Mouse (Mus musculus) lung, embryonic 15.5 days (tissue): ENCODE results near the gene Ntf5. TPM values are rescaled to one million over a fixed set of nuclear protein-coding genes. Genes with fewer than 3 reads are reported as not detected.
"Not testable (repeated sequence)": the region's sequence is repeated elsewhere in the genome, so short reads cannot be mapped to it uniquely, and the experiment has no call there.

Experiments used
- ATAC-seq: fragments of 200-750 bp; cut with Nextera tagmentation; 2 replicates; pipeline ENCODE4 v1.8.0; 2017; ENCODE audit warnings: moderate number of reproducible peaks, borderline replicate concordance; ENCODE audit not compliant: low FRiP score, low TSS enrichment; ENCODE audit errors: extremely low read depth
- H3K27ac ChIP-seq: fragments of 300-500 bp; sonication (generic); 2 replicates; pipeline ENCODE4 v1.5.1; 2015; ENCODE audit warnings: moderate library complexity, mild to moderate bottlenecking, inconsistent platforms
- H3K27me3 ChIP-seq: fragments of 300-500 bp; sonication (generic); 2 replicates; pipeline ENCODE4 v1.6.1; 2015; ENCODE audit warnings: inconsistent platforms
- H3K36me3 ChIP-seq: fragments of 300-500 bp; sonication (generic); 2 replicates; pipeline ENCODE4 v1.6.1; 2015; ENCODE audit warnings: inconsistent platforms
- H3K4me1 ChIP-seq: fragments of 300-500 bp; sonication (generic); 2 replicates; pipeline ENCODE4 v1.6.1; 2015; ENCODE audit warnings: inconsistent platforms
- H3K4me2 ChIP-seq: fragments of 300-500 bp; sonication (generic); 2 replicates; pipeline ENCODE4 v1.6.1; 2015; ENCODE audit warnings: inconsistent platforms, mild to moderate bottlenecking, moderate library complexity
- H3K4me3 ChIP-seq: fragments of 300-500 bp; sonication (generic); 2 replicates; pipeline ENCODE4 v1.5.1; 2015; ENCODE audit warnings: mild to moderate bottlenecking, inconsistent platforms
- H3K9ac ChIP-seq: fragments of 300-500 bp; sonication (generic); 2 replicates; pipeline ENCODE4 v1.6.1; 2015; ENCODE audit warnings: inconsistent platforms
- H3K9me3 ChIP-seq: fragments of 300-500 bp; sonication (generic); 2 replicates; pipeline ENCODE4 v1.6.1; 2016; ENCODE audit warnings: inconsistent platforms
- WGBS: fragments of 180-500 bp; shearing (Covaris S2); methylation state at CpG from one replicate; pipeline ENCODE4 v1.1.7; 2015; 5-methylcytosine and 5-hydroxymethylcytosine counted together
- polyA plus RNA-seq: library from polyadenylated mRNA; unstranded; fragments of >200 nt; fragmentation: Nextera tagmentation; extraction: Ambion mirVana; gene quantifications from 2 replicates; pipeline ENCODE4 v1.2.1, GENCODE M21; 2015

The Ntf5 gene
- polyA plus RNA-seq, 1 experiment from 2014 or later, result 3.5 TPM

GRCm38 (mm10) chr7:45459564-45460140 is 46.2 kb downstream of the Ntf5 start, which contains the start of gene Ftl1:
TSS of gene Ftl1 (minus strand) at chr7:45459884.
- peak within 1 kb of the TSS; percentile 89 for H3K27ac ChIP-seq
- peak; percentile 95 for ATAC-seq
- peak within 1 kb of the TSS; percentile 85 for H3K9ac ChIP-seq
- peak within 1 kb of the TSS; percentile 72 for H3K4me2 ChIP-seq
- not testable (repeated sequence) for H3K27me3 ChIP-seq, H3K9me3 ChIP-seq
- H3K36me3 ChIP-seq, result peaks cover 53% of the 10 kb centered on the region
- H3K4me1 ChIP-seq, result peaks cover 36% of the 10 kb centered on the region
- H3K4me3 ChIP-seq, result peak within 1 kb of the TSS; percentile 76
- under 1% methylated on average over 33 of the region's 37 CpGs for WGBS

GRCm38 (mm10) chr7:45460377-45460776 is 46.9 kb downstream of the Ntf5 start:
- Histone ChIP-seq H3K9me3 (no peaks in the 10 kb centered on the region), H3K36me3 (peaks cover 52% of the 10 kb centered on the region), H3K27ac (peak overlapping the region; percentile 89), H3K4me1 (peaks cover 39% of the 10 kb centered on the region), H3K4me2 (peak overlapping the region; percentile 59), H3K27me3 (no peaks in the 10 kb centered on the region), H3K4me3 (peak overlapping the region; percentile 76), H3K9ac (peak overlapping the region; percentile 26; the same call in 1 of the 2 replicates)
- 0 out of 2 replicates have a peak, but pooled peaks have one; percentile 0 for ATAC-seq
- WGBS, result 51% methylated on average over 7 of the region's 7 CpGs

GRCm38 (mm10) chr7:45460860-45461314 is 47.4 kb downstream of the Ntf5 start:
- H3K4me1 ChIP-seq, result peaks cover 44% of the 10 kb centered on the region
- H3K27me3 ChIP-seq, result no peaks in the 10 kb centered on the region
- no peaks in the 10 kb centered on the region for H3K9me3 ChIP-seq
- H3K4me2 ChIP-seq, result peak overlapping the region; percentile 59
- peak overlapping the region; percentile 89 for H3K27ac ChIP-seq
- WGBS, result 8% methylated on average over 13 of the region's 13 CpGs
- H3K4me3 ChIP-seq, result 0 out of 2 replicates have a peak overlapping the region, but pooled peaks have one; percentile 1
- peak; percentile 8; the same call in 1 of the 2 replicates for ATAC-seq
- H3K9ac ChIP-seq, result no peak overlapping the region
- H3K36me3 ChIP-seq, result peaks cover 50% of the 10 kb centered on the region

GRCm38 (mm10) chr7:45461326-45461725 is 47.8 kb downstream of the Ntf5 start:
- WGBS, result 54% methylated on average over 5 of the region's 5 CpGs
- Histone ChIP-seq H3K27me3 (no peaks in the 10 kb centered on the region), H3K9me3 (no peaks in the 10 kb centered on the region), H3K27ac (peak overlapping the region; percentile 89), H3K4me1 (peaks cover 47% of the 10 kb centered on the region), H3K9ac (no peak overlapping the region), H3K36me3 (peaks cover 46% of the 10 kb centered on the region), H3K4me3 (no peak overlapping the region), H3K4me2 (peak overlapping the region; percentile 59; the same call in 1 of the 2 replicates)
- ATAC-seq, result no peak

GRCm38 (mm10) chr7:45461781-45462180 is 48.3 kb downstream of the Ntf5 start:
- Histone ChIP-seq H3K9me3 (no peaks in the 10 kb centered on the region), H3K4me2 (no peak overlapping the region), H3K4me1 (peaks cover 47% of the 10 kb centered on the region), H3K9ac (no peak overlapping the region), H3K27ac (peak overlapping the region; percentile 89), H3K27me3 (no peaks in the 10 kb centered on the region), H3K36me3 (peaks cover 46% of the 10 kb centered on the region), H3K4me3 (no peak overlapping the region)
- WGBS, result 85% methylated on average over 4 of the region's 4 CpGs
- ATAC-seq, result no peak

- ATAC-seq, result no peak
- 86% methylated on average over 4 of the region's 4 CpGs for WGBS
- Histone ChIP-seq H3K4me2 (no peak overlapping the region), H3K9ac (no peak overlapping the region), H3K9me3 (no peaks in the 10 kb centered on the region), H3K4me3 (no peak overlapping the region), H3K36me3 (peaks cover 43% of the 10 kb centered on the region), H3K27ac (no peak overlapping the region), H3K27me3 (no peaks in the 10 kb centered on the region), H3K4me1 (peaks cover 49% of the 10 kb centered on the region)
Measured at GRCm38 (mm10) chr7:45462325-45462724, 48.8 kb downstream of the Ntf5 start.

GRCm38 (mm10) chr7:45462868-45463267 is 49.4 kb downstream of the Ntf5 start:
- Histone ChIP-seq H3K4me1 (peaks cover 47% of the 10 kb centered on the region), H3K36me3 (peaks cover 37% of the 10 kb centered on the region)
- H3K9ac ChIP-seq, H3K9me3 ChIP-seq, H3K27me3 ChIP-seq, H3K27ac ChIP-seq, H3K4me2 ChIP-seq, ATAC-seq, H3K4me3 ChIP-seq: not testable (repeated sequence)
- 73% methylated on average over 4 of the region's 4 CpGs for WGBS

- Histone ChIP-seq H3K4me3 (no peak overlapping the region), H3K9me3 (no peaks in the 10 kb centered on the region), H3K27me3 (no peaks in the 10 kb centered on the region), H3K36me3 (peaks cover 30% of the 10 kb centered on the region), H3K9ac (no peak overlapping the region), H3K4me1 (peaks cover 40% of the 10 kb centered on the region), H3K27ac (no peak overlapping the region), H3K4me2 (no peak overlapping the region)
- no peak for ATAC-seq
- 90% methylated on average over 7 of the region's 7 CpGs for WGBS
Measured at GRCm38 (mm10) chr7:45463987-45464778, 50.7 kb downstream of the Ntf5 start.

- H3K36me3 ChIP-seq, result peaks cover 30% of the 10 kb centered on the region
- no peak overlapping the region for H3K9ac ChIP-seq
- H3K9me3 ChIP-seq, result no peaks in the 10 kb centered on the region
- ATAC-seq, result no peak
- H3K4me1 ChIP-seq, result peaks cover 37% of the 10 kb centered on the region
- H3K4me3 ChIP-seq, result 0 out of 2 replicates have a peak overlapping the region, but pooled peaks have one; percentile 83
- 89% methylated on average over 12 of the region's 12 CpGs for WGBS
- H3K27ac ChIP-seq, result no peak overlapping the region
- H3K4me2 ChIP-seq, result peak overlapping the region; percentile 71
- no peaks in the 10 kb centered on the region for H3K27me3 ChIP-seq
Measured at GRCm38 (mm10) chr7:45465112-45465511, 51.6 kb downstream of the Ntf5 start.

GRCm38 (mm10) chr7:45465549-45465948 is 52.1 kb downstream of the Ntf5 start:
- WGBS, result 76% methylated on average over 9 of the region's 9 CpGs
- ATAC-seq, result no peak
- Histone ChIP-seq H3K27ac (no peak overlapping the region), H3K9ac (peak overlapping the region; percentile 65; the same call in 1 of the 2 replicates), H3K9me3 (no peaks in the 10 kb centered on the region), H3K4me1 (peaks cover 33% of the 10 kb centered on the region), H3K36me3 (peaks cover 30% of the 10 kb centered on the region), H3K4me3 (peak overlapping the region; percentile 83), H3K27me3 (no peaks in the 10 kb centered on the region), H3K4me2 (peak overlapping the region; percentile 71)

GRCm38 (mm10) chr7:45466283-45467089 is 53.0 kb downstream of the Ntf5 start, which contains the start of gene Bax:
TSS of gene Bax (minus strand) at chr7:45466898.
- 0% methylated on average over 50 of the region's 58 CpGs for WGBS
- peak; percentile 76 for ATAC-seq
- peaks cover 30% of the 10 kb centered on the region for H3K36me3 ChIP-seq
- H3K4me3 ChIP-seq, result peak within 1 kb of the TSS; percentile 83
- H3K27ac ChIP-seq, result peak within 1 kb of the TSS; percentile 73
- no peaks in the 10 kb centered on the region for H3K9me3 ChIP-seq
- H3K4me1 ChIP-seq, result peaks cover 25% of the 10 kb centered on the region
- H3K27me3 ChIP-seq, result no peaks in the 10 kb centered on the region
- H3K4me2 ChIP-seq, result peak within 1 kb of the TSS; percentile 71
- H3K9ac ChIP-seq, result peak within 1 kb of the TSS; percentile 65
